Mouse (Mus musculus): ENCODE measurements around the gene Mta3.

- no peak for TF ChIP-seq POLR2A (IDR thresholded peaks at IDR 0.05; ENCODE audit: low read depth, low read length)
- no peak for TF ChIP-seq CTCF (IDR thresholded peaks at IDR 0.05; ENCODE audit: extremely low read depth, insufficient read length, insufficient replicate concordance, low read depth, low read length)
Measured at GRCm38 (mm10) chr17:83732166-83732629, 26.2 kb downstream of the Mta3 start.
